Mouse (Mus musculus) stomach, postnatal 0 days (tissue): Measurements from ENCODE around the gene Eif3i.

Experiments used
- CTCF ChIP-seq: IDR thresholded peaks from 2 replicates; pipeline ENCODE4 v1.5.1; 2016; ENCODE audit warnings: antibody characterized with exemption, low read depth, mild to moderate bottlenecking, moderate library complexity
- EP300 ChIP-seq: optimal IDR thresholded peaks from 2 replicates; pipeline ENCODE3; 2016; ENCODE audit warnings: antibody characterized with exemption

DNA sequence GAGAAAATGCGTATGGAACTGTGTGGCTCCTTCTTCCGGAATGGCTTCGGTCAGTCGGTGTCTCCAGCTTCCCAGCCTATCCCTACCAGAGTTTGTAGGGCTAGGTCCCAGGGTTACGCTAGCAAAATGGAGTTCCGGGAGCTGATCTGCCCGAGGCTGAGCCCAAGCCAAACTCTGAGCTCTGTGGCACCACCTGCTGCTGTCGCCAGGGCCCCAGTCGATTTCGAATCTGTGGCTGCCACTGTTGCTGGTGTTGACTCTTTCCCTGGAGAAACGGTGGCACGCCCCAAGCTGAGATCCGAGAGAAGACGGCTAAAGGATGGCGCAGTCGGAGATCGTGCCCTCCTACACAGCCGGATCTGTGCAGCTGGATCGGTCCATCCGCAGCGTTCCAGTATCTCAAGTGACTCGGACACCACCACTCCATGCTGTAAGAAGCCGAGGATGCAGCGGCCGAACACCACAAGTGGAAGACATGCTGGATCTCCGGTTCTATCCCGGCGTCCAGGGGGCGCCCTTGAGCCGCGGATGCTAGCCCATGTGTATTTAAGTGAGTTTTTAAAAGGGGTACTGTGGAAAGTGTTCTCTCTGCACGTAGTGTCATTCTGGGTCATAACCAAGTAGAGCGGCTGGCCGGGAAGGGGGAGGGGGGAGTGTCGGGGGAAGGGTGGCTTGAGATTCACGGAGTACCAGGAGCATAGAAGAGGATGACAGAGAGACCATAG is 15.4 kb downstream of the Eif3i start:
- TF ChIP-seq CTCF = peak; percentile 82
- TF ChIP-seq EP300 = no peak
